Mouse (Mus musculus): ENCODE measurements at regions not wholly inside any gene's neighbourhood (a gene's known extent, or its start where the extent isn't known, plus 50 kb on each side); places are given as distances from the start of the nearest gene placed in this dataset.

- TF ChIP-seq CTCF (IDR thresholded peaks at IDR 0.05; ENCODE audit: low read depth, low read length) (no peak), GATA1 (IDR thresholded peaks at IDR 0.05; ENCODE audit: borderline replicate concordance, low read length) (no peak), POLR2AphosphoS5 (IDR thresholded peaks at IDR 0.05; ENCODE audit: insufficient replicate concordance, low read depth, low read length) (no peak), TAL1 (conservative IDR thresholded peaks at IDR 0.05; ENCODE audit: low read depth, low read length) (no peak), GATA2 (IDR thresholded peaks at IDR 0.05; ENCODE audit: borderline replicate concordance, low read depth, low read length) (no peak)
These were observed 89.3 kb upstream of the Cdkn3 start for GRCm38 (mm10) chr14:46671062-46671461.

Data from G1E (cell line).